Mouse (Mus musculus) right cerebral cortex, adult 18-20 months (tissue): ENCODE results near the gene Sptlc3.

Source experiments
- DNase-seq: peaks from one replicate; pipeline ENCODE4 v3.0.0; 2022; ENCODE audit warnings: mixed read lengths

Sptlc3 gene

GRCm38 (mm10) chr2:139493836-139494235 is at the start of gene Sptlc3:
Gene Sptlc3 (plus strand): TSS chr2:139493913.
- DNase-seq: no peak

- no peak for DNase-seq
Measured at GRCm38 (mm10) chr2:139467726-139468125, 26.0 kb upstream of the Sptlc3 start.

GRCm38 (mm10) chr2:139488708-139489107 is 5.0 kb upstream of the Sptlc3 start:
- no peak for DNase-seq

- no peak for DNase-seq
Measured at GRCm38 (mm10) chr2:139494629-139495028, 916 bp downstream of the Sptlc3 start.

GRCm38 (mm10) chr2:139561966-139562505 is 68.3 kb downstream of the Sptlc3 start:
- no peak for DNase-seq

- DNase-seq: no peak
Measured at GRCm38 (mm10) chr2:139579280-139579679, 85.6 kb downstream of the Sptlc3 start.

GRCm38 (mm10) chr2:139582766-139583165 is 89.1 kb downstream of the Sptlc3 start:
- no peak for DNase-seq

- DNase-seq: no peak
Measured at GRCm38 (mm10) chr2:139587660-139588200, 94.0 kb downstream of the Sptlc3 start.

GRCm38 (mm10) chr2:139589905-139590304 is 96.2 kb downstream of the Sptlc3 start:
- DNase-seq: peak; percentile 38

- peak; percentile 15 for DNase-seq
Measured at GRCm38 (mm10) chr2:139590888-139591698, 97.4 kb downstream of the Sptlc3 start.

- no peak for DNase-seq
Measured at GRCm38 (mm10) chr2:139592109-139592508, 98.4 kb downstream of the Sptlc3 start.

- no peak for DNase-seq
Measured at GRCm38 (mm10) chr2:139597229-139597628, 103.5 kb downstream of the Sptlc3 start.

GRCm38 (mm10) chr2:139601543-139602194 is 108.0 kb downstream of the Sptlc3 start:
- DNase-seq: no peak

GRCm38 (mm10) chr2:139608167-139608566 is 114.5 kb downstream of the Sptlc3 start:
- no peak for DNase-seq

- no peak for DNase-seq
Measured at GRCm38 (mm10) chr2:139608810-139609209, 115.1 kb downstream of the Sptlc3 start.

GRCm38 (mm10) chr2:139609231-139609630 is 115.5 kb downstream of the Sptlc3 start:
- DNase-seq: no peak

GRCm38 (mm10) chr2:139609662-139610291 is 116.1 kb downstream of the Sptlc3 start:
- DNase-seq: no peak

GRCm38 (mm10) chr2:139612410-139613107 is 118.8 kb downstream of the Sptlc3 start:
- no peak for DNase-seq

GRCm38 (mm10) chr2:139626496-139626895 is 132.8 kb downstream of the Sptlc3 start:
- no peak for DNase-seq

- no peak for DNase-seq
Measured at GRCm38 (mm10) chr2:139628731-139629130, 135.0 kb downstream of the Sptlc3 start.

- DNase-seq: no peak
Measured at GRCm38 (mm10) chr2:139629653-139630052, 135.9 kb downstream of the Sptlc3 start.

- DNase-seq: no peak
Measured at GRCm38 (mm10) chr2:139634506-139634905, 140.8 kb downstream of the Sptlc3 start.
